13 mouse cellular contexts compared by ENCODE assay signal in the genomic region with DNA sequence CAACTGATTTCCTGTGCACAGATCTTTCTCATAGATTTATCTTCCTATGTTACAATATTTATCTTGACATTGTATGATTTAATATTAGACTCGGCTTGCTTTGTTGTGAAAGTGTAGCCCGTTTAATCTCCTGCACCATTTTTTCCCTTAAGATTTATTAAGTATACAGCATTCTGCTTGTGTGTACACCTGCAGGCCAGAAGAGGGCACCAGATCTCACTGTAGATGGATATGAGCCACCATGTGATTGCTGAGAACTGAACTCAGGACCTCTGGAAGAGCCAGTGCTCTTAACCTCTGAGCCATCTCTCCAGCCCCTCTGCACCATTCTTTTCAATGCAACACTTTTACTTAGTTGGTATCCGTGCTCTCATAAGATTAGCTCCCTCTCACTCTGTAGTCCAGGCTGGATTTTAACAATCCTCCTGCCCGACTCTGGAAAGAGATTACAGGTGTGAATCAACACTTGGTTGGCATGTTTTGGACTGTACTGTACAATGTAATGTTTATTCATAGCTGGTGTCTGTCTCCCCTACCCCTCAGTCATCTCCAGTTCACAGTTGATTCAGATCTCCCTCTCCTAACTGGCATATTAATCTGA. TPM values are rescaled to one million over a fixed set of nuclear protein-coding genes. Genes with fewer than 3 reads are reported as not detected.
A peak's percentile ranks its signal among the peaks of the same experiment; 100 is the strongest.
DNase-seq lines count a peak whose midpoint lies in the region; ATAC-seq and TF ChIP-seq lines count a peak whose summit lies in the region.
"Had no signal": no experiment of that assay in that cellular context is flagged by ENCODE, and none has a peak within 500 bp of the region (broad histone marks: within the 10 kb centered on the region; RNA-seq: fewer than 3 reads in every experiment).

No protein-coding gene starts in this region.

- H3K4me1 ChIP-seq in heart, embryonic 10.5 days, result 0 out of 2 replicates have a peak, but pooled peaks cover 2% of the 10 kb centered on the region
- H3K4me1 ChIP-seq: embryonic facial prominence, embryonic 12.5 days; limb, embryonic 12.5 days had no signal

- H3K27me3 ChIP-seq in heart, embryonic 10.5 days (ENCODE audit: insufficient read depth, poor library complexity, severe bottlenecking), result no peaks in the 10 kb centered on the region
- H3K27me3 ChIP-seq in Patski, result no peaks in the 10 kb centered on the region
- H3K27me3 ChIP-seq: embryonic facial prominence, embryonic 12.5 days; limb, embryonic 12.5 days had no signal

- no peaks in the 10 kb centered on the region for H3K9me3 ChIP-seq in heart, embryonic 10.5 days
- H3K9me3 ChIP-seq: embryonic facial prominence, embryonic 12.5 days had no signal

- H3K36me3 ChIP-seq in heart, embryonic 10.5 days, result peaks cover 47% of the 10 kb centered on the region

- ATAC-seq in Patski, result no peak
- ATAC-seq: forebrain, embryonic 14.5 days had no signal

- in situ Hi-C loops in Patski (cut with MboI; ENCODE audit: low pct_unique_long_range_greater_than_20kb), result loop anchor here (5.0 kb wide), 1 partner anchor 206 kb away; no protein-coding TSS in a partner anchor

- H3K27ac ChIP-seq in heart, embryonic 10.5 days, result no peak overlapping the region
- H3K27ac ChIP-seq: embryonic facial prominence, embryonic 12.5 days; limb, embryonic 12.5 days had no signal

- DNase-seq in heart, embryonic 10.5 days (ENCODE audit: low spot score), result peak; percentile 43
- no peak for DNase-seq in heart, adult 18-20 months
- peak; percentile 19 for DNase-seq in lung, postnatal 36 days
- DNase-seq in lung, postnatal 10 days, result no peak
- no peak for DNase-seq in Patski (ENCODE audit: low read depth, low spot score)
- peak; percentile 40 for DNase-seq in thymus, postnatal 14 days
- no peak for DNase-seq in cerebellum, postnatal 25 days
- DNase-seq in urinary bladder, adult 18-20 months (ENCODE audit: low spot score in 2 of 2), result no peak
- DNase-seq: cerebellum, adult 8-10 months; retina, postnatal 1 day had no signal

- no peak overlapping the region for H3K4me3 ChIP-seq in heart, embryonic 10.5 days
- H3K4me3 ChIP-seq: embryonic facial prominence, embryonic 12.5 days; limb, embryonic 12.5 days had no signal

- 86% methylated on average over 4 of the region's 4 CpGs for WGBS in heart, embryonic 10.5 days

- POLR2A ChIA-PET in Patski (lab: Charles Lee), result interaction anchor here (1.0 kb wide), 1 partner anchor 10 kb away, joined by 3 read pairs; no protein-coding TSS in a partner anchor

- peak; percentile 77 for TF ChIP-seq CTCF in Patski (IDR thresholded peaks at IDR 0.05)

- CTCF ChIA-PET in Patski (lab: Charles Lee), result interaction anchor here (1.0 to 2.2 kb wide), 2 partner anchors 8 to 10 kb away, joined by 3 to 10 read pairs; no protein-coding TSS in a partner anchor

RNA-seq across cellular contexts. Expression of a gene that starts 25.0 kb away (rescaled TPM):
- polyA plus RNA-seq in heart, embryonic 10.5 days (2016; fragmentation: Nextera tagmentation; extraction: Ambion mirVana), result 167 and 249 TPM in 2 replicates
- total RNA-seq in heart, adult 18-20 months (2021), result 10 to 100 TPM; 32.6 to 37.9 TPM
- 146 TPM for polyA plus RNA-seq in Patski (2021)

RNA-seq across cellular contexts. Expression of a gene that starts 36.5 kb away (rescaled TPM):
- 16.3 and 21.1 TPM in 2 replicates for polyA plus RNA-seq in heart, embryonic 10.5 days (2016; fragmentation: Nextera tagmentation; extraction: Ambion mirVana)
- 1 to 10 TPM; 4.7 TPM for total RNA-seq in heart, adult 18-20 months (2021)
- 18.1 TPM for polyA plus RNA-seq in Patski (2021)

RNA-seq across cellular contexts. Expression of a gene that starts 37.7 kb away (rescaled TPM):
- polyA plus RNA-seq in heart, embryonic 10.5 days (2016; fragmentation: Nextera tagmentation; extraction: Ambion mirVana), result 7.9 and 9.2 TPM in 2 replicates
- total RNA-seq in heart, adult 18-20 months (2021), result 10 to 100 TPM; 10.9 to 12.0 TPM
- polyA plus RNA-seq in Patski (2021), result 12.6 TPM

RNA-seq across cellular contexts. Expression of a gene that starts 41.5 kb away (rescaled TPM):
- 0.98 and 1.6 TPM in 2 replicates for polyA plus RNA-seq in heart, embryonic 10.5 days (2016; fragmentation: Nextera tagmentation; extraction: Ambion mirVana)
- total RNA-seq in heart, adult 18-20 months (2021), result 10 to 100 TPM; 35.6 to 44.5 TPM
- 4.1 TPM for polyA plus RNA-seq in Patski (2021)

Comparison
In these comparisons a context has a peak if more than half of its experiments do, and no peak if none do; other contexts are left out.
1. DNase-seq: peak in heart, embryonic 10.5 days (single experiment), lung, postnatal 36 days (single experiment) and thymus, postnatal 14 days (single experiment); none in heart, adult 18-20 months (0 of 2), lung, postnatal 10 days (single experiment), Patski (single experiment), cerebellum, postnatal 25 days (0 of 2) and urinary bladder, adult 18-20 months (0 of 2).